Mouse (Mus musculus) central nervous system, embryonic 18 days (tissue): Measurements from ENCODE around the gene Mrps27. TPM values are rescaled to one million over a fixed set of nuclear protein-coding genes. Genes with fewer than 3 reads are reported as not detected.

Experiments used
- polyA plus RNA-seq: library from polyadenylated mRNA; depleted of rRNA; stranded (reverse); fragments of >200 nt; gene quantifications from 2 replicates; pipeline ENCODE4 v1.2.3, GENCODE M21; 2012; rRNA removed

Gene Mrps27
- 30.7 and 32.5 TPM in 2 replicates for polyA plus RNA-seq

DNA sequence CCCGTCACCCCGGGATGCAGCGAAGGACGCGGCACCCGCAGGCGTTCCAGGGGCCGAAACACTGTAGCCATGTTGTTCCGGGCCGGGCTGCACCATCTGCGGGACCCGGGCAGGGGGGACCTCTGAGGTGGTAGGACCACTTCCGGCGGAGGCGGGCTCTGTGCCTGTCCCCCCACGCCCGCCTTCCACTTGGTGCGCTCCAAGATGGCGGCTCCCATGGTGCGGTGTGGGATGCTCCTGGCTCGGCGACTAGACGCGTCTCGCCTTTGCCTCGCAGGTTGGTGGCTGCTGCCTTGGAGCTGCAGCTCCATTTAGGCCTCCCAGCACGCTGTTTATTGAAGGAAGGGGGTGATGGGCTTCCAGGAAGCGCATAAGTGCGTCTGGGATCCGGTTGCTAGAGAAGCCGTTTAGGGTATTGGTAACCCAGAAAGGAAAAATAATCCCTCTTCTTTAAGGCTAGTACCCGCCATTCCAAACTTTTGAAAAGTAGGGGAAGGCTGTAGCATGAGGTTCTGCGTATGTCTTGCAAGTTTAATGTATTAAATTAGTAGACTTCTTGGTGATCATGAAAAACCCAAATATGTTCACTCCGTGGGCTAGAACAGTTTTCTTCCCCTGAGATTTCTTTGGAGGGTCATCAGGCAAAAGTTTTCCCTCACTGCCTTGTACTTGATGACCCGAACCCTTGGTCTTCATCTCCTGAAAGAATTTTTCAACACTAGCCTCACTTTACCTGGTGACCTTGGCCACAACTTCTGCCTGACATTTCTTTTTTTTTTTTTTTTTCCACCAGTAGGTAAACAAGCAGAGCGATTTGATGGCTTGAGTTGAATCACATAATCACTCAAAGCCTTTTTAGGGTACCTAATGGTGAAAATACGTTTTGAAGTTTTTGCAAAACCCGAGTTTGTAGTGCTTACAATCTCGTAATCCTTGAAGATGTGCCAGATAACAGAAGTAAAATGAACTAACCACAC lies at the start of gene Mrps27, which contains the start of gene Ptcd2:
Gene Mrps27, plus strand, starts transcription at position 188 of the 977 bp plus-strand sequence.
Gene Ptcd2, minus strand, starts transcription at position 107 of the 977 bp plus-strand sequence.

Other genes with a start within 250 kb of the Mrps27 start
- 1.6 and 2.1 TPM in 2 replicates for gene Zfp366, start 160.0 kb upstream of the Mrps27 start, polyA plus RNA-seq
- gene Ptcd2, start 81 bp upstream of the Mrps27 start, polyA plus RNA-seq, result 34.5 and 38.1 TPM in 2 replicates
- 183 and 201 TPM in 2 replicates for gene Map1b, start 171.8 kb downstream of the Mrps27 start, polyA plus RNA-seq